Mouse (Mus musculus) gastrocnemius, postnatal 14 days (tissue): ENCODE data around the gene Snapin. TPM values are rescaled to one million over a fixed set of nuclear protein-coding genes. Genes with fewer than 3 reads are reported as not detected.

Experiments used
- total RNA-seq, 2 experiments: library from RNA; stranded (reverse); gene quantifications; 2 replicates each; pipeline ENCODE4 v1.2.3; 2021

Gene Snapin
- total RNA-seq, 2 experiments from 2014 or later, result 57.3 to 59.6 TPM

Other genes starting within 250 kb of the Snapin start
- gene Creb3l4, start 247.5 kb downstream of the Snapin start, total RNA-seq, result under 1 TPM; 0.27 to 0.39 TPM
- gene Slc39a1, start 242.9 kb downstream of the Snapin start, total RNA-seq, result 10 to 100 TPM; 57.8 to 62.7 TPM
- gene Crtc2, start 236.9 kb downstream of the Snapin start, total RNA-seq, result 10 to 100 TPM; 13.5 to 14.1 TPM
- 10 to 100 TPM; 44.8 to 45.3 TPM for gene Dennd4b, start 225.8 kb downstream of the Snapin start, total RNA-seq
- 10 to 100 TPM; 41.5 to 43.2 TPM for gene Gatad2b, start 197.9 kb downstream of the Snapin start, total RNA-seq
- 1 to 10 TPM; 1.9 to 2.3 TPM for gene Slc27a3, start 101.1 kb downstream of the Snapin start, total RNA-seq
- gene Ints3, start 57.4 kb downstream of the Snapin start, total RNA-seq, result 10 to 100 TPM; 15.7 to 17.7 TPM
- 10 to 100 TPM; 14.9 to 15.6 TPM for gene Npr1, start 25.2 kb downstream of the Snapin start, total RNA-seq
- 10 to 100 TPM; 32.6 to 35.9 TPM for gene Ilf2, start 14.9 kb downstream of the Snapin start, total RNA-seq
- 100 to 1,000 TPM in 1 of 2 experiments, 10 to 100 TPM in 1; 83.3 to 100 TPM for gene Chtop, start 18.5 kb upstream of the Snapin start, total RNA-seq
- 10 to 100 TPM; 53.1 to 61.0 TPM for gene S100a1, start 23.4 kb upstream of the Snapin start, total RNA-seq
- gene S100a13, start 23.4 kb upstream of the Snapin start, total RNA-seq, result 10 to 100 TPM; 12.9 to 15.4 TPM
- not detected for gene S100a14, start 35.8 kb upstream of the Snapin start, total RNA-seq
- 100 to 1,000 TPM in 1 of 2 experiments, 10 to 100 TPM in 1; 79.5 to 106 TPM for gene S100a16, start 46.2 kb upstream of the Snapin start, total RNA-seq
- gene S100a3, start 69.5 kb upstream of the Snapin start, total RNA-seq, result under 1 TPM in 1 of 2 experiments, not detected in 1; 0.45 TPM
- gene S100a2, start 99.2 kb upstream of the Snapin start, total RNA-seq, result not detected
- gene Gm42674, start 110.9 kb upstream of the Snapin start, total RNA-seq, result not detected
- 10 to 100 TPM; 11.1 to 16.5 TPM for gene S100a4, start 112.7 kb upstream of the Snapin start, total RNA-seq
- gene S100a5, start 117.5 kb upstream of the Snapin start, total RNA-seq, result not detected
- 10 to 100 TPM; 69.9 to 95.9 TPM for gene S100a6, start 121.8 kb upstream of the Snapin start, total RNA-seq
- gene S100a7a, start 163.0 kb upstream of the Snapin start, total RNA-seq, result under 1 TPM in 1 of 2 experiments, not detected in 1; 0.16 TPM
- under 1 TPM in 1 of 2 experiments, not detected in 1; 0.71 TPM for gene S100a8, start 177.9 kb upstream of the Snapin start, total RNA-seq
- gene S100a9, start 204.7 kb upstream of the Snapin start, total RNA-seq, result under 1 TPM in 1 of 2 experiments, not detected in 1; 0.76 TPM
- not detected for gene Pglyrp4, start 235.9 kb upstream of the Snapin start, total RNA-seq